Mouse (Mus musculus) intestine, embryonic 16.5 days (tissue): Measurements from ENCODE around the gene Sun1. TPM values are rescaled to one million over a fixed set of nuclear protein-coding genes. Genes with fewer than 3 reads are reported as not detected.

Source experiments
- ATAC-seq: fragments of 200-750 bp; cut with Nextera tagmentation; 2 replicates; pipeline ENCODE4 v1.8.0; 2017; ENCODE audit warnings: moderate TSS enrichment, moderate library complexity
- H3K27ac ChIP-seq: fragments of 300-500 bp; sonication (generic); 2 replicates; pipeline ENCODE4 v1.5.1; 2014; ENCODE audit warnings: mild to moderate bottlenecking, low read length
- H3K27me3 ChIP-seq: fragments of 300-500 bp; sonication (generic); replicated peaks from 2 replicates; pipeline ENCODE4 v1.6.1; 2014; ENCODE audit warnings: low read length, control low read depth, mixed read lengths; ENCODE audit not compliant: control insufficient read depth, insufficient read depth
- H3K36me3 ChIP-seq: fragments of 300-500 bp; sonication (generic); 2 replicates; pipeline ENCODE4 v1.6.1; 2014; ENCODE audit warnings: low read length, control low read depth; ENCODE audit not compliant: control insufficient read depth, insufficient read depth
- H3K4me1 ChIP-seq: fragments of 300-500 bp; sonication (generic); 2 replicates; pipeline ENCODE4 v1.6.1; 2014; ENCODE audit warnings: low read length, control low read depth, mixed read lengths; ENCODE audit not compliant: control insufficient read depth, insufficient read depth
- H3K4me2 ChIP-seq: fragments of 300-500 bp; sonication (generic); 2 replicates; pipeline ENCODE4 v1.6.1; 2014; ENCODE audit warnings: low read depth, low read length, control low read depth
- H3K4me3 ChIP-seq: fragments of 300-500 bp; sonication (generic); 2 replicates; pipeline ENCODE4 v1.5.1; 2014; ENCODE audit warnings: mild to moderate bottlenecking, low read length
- H3K9ac ChIP-seq: fragments of 300-500 bp; sonication (generic); 2 replicates; pipeline ENCODE4 v1.6.1; 2014; ENCODE audit warnings: low read depth, low read length
- H3K9me3 ChIP-seq: fragments of 300-500 bp; sonication (generic); 2 replicates; pipeline ENCODE4 v1.6.1; 2016; ENCODE audit warnings: low read length, control low read depth; ENCODE audit not compliant: control insufficient read depth
- whole genome bisulfite sequencing: fragments of 180-500 bp; shearing (Covaris S2); extraction: QIAGEN DNeasy Blood & Tissue Kit; methylation state at CpG from one replicate; pipeline ENCODE4 v1.1.7; 2014; 5-methylcytosine and 5-hydroxymethylcytosine counted together
- polyA plus RNA-seq: library from polyadenylated mRNA; unstranded; fragments of >200 nt; fragmentation: Nextera tagmentation; extraction: Ambion mirVana; gene quantifications from 2 replicates; pipeline ENCODE4 v1.2.1, GENCODE M21; 2015

Sun1 gene
- polyA plus RNA-seq, 1 experiment from 2014 or later: 38.8 TPM

GRCm38 (mm10) chr5:139202127-139202526, 1.7 kb downstream of the Sun1 start:
- Histone ChIP-seq H3K27ac (no peak overlapping the region), H3K4me1 (peaks cover 28% of the 10 kb centered on the region), H3K27me3 (no peaks in the 10 kb centered on the region), H3K9ac (peak overlapping the region; percentile 84), H3K36me3 (no peaks in the 10 kb centered on the region), H3K9me3 (no peaks in the 10 kb centered on the region), H3K4me3 (peak overlapping the region; percentile 88), H3K4me2 (peak overlapping the region; percentile 70)
- 69% methylated on average over 11 of the region's 11 CpGs for WGBS
- ATAC-seq: no peak

DNA sequence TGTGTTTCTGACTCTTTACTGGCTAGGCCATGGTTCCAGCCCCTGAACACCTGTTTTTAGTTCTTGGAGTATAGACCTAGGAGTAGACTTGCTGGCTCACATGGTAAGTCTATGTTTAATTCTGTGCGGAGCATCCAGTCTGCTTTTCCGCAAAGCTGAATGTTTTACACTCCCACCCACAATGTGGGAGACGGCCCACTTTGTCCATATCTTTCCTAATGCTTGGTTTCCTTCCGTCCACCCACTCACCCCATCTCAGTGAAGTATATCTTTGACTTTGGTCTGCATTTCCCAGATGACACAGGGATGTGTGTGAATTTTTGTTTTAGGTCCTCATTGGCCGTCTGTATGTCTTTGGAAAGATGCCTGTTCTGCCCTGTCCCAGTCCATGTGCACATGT, 2.9 kb downstream of the Sun1 start:
- Histone ChIP-seq H3K4me3 (no peak overlapping the region), H3K4me1 (peaks cover 31% of the 10 kb centered on the region), H3K9ac (no peak overlapping the region), H3K27ac (no peak overlapping the region), H3K4me2 (no peak overlapping the region), H3K27me3 (no peaks in the 10 kb centered on the region), H3K36me3 (no peaks in the 10 kb centered on the region; the same call in 1 of the 2 replicates), H3K9me3 (no peaks in the 10 kb centered on the region)
- 92% methylated on average over 5 of the region's 5 CpGs for WGBS
- ATAC-seq: no peak

DNA sequence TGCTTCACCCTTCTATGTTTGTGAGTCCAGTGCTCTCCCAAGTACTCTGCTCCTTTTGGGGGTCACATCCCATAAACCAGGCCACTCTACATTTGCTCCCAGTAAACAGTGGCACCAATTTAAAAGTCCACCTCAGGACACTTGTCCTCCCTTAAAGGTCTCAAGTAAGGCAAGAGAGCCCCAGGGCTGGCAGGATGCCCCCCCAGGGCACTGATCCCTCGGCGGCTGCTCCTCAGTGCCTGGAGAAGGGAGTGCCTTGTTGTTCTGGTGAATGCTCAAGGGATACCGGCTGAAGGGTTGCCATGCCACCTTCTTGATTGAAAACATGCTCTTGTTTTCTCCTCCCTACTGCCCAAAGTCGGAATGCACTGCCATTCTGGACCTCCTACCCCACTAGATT, 5.6 kb downstream of the Sun1 start:
- Histone ChIP-seq H3K4me2 (no peak overlapping the region), H3K27me3 (no peaks in the 10 kb centered on the region), H3K4me1 (peaks cover 35% of the 10 kb centered on the region), H3K9me3 (no peaks in the 10 kb centered on the region), H3K27ac (no peak overlapping the region), H3K4me3 (no peak overlapping the region), H3K9ac (no peak overlapping the region), H3K36me3 (no peaks in the 10 kb centered on the region; the same call in 1 of the 2 replicates)
- no peak for ATAC-seq
- WGBS: 67% methylated on average over 4 of the region's 4 CpGs

GRCm38 (mm10) chr5:139206525-139206924, 6.1 kb downstream of the Sun1 start:
- Histone ChIP-seq H3K4me3 (no peak overlapping the region), H3K4me1 (peaks cover 31% of the 10 kb centered on the region), H3K4me2 (no peak overlapping the region), H3K27me3 (no peaks in the 10 kb centered on the region), H3K9me3 (no peaks in the 10 kb centered on the region), H3K36me3 (no peaks in the 10 kb centered on the region; the same call in 1 of the 2 replicates), H3K27ac (no peak overlapping the region), H3K9ac (no peak overlapping the region)
- no peak for ATAC-seq
- WGBS: 62% methylated on average over 7 of the region's 7 CpGs

- Histone ChIP-seq H3K9ac (no peak overlapping the region), H3K4me1 (peaks cover 27% of the 10 kb centered on the region; the same call in 1 of the 2 replicates), H3K27ac (no peak overlapping the region), H3K27me3 (no peaks in the 10 kb centered on the region), H3K9me3 (no peaks in the 10 kb centered on the region), H3K4me3 (no peak overlapping the region), H3K36me3 (peaks cover 2% of the 10 kb centered on the region; the same call in 1 of the 2 replicates), H3K4me2 (no peak overlapping the region)
- ATAC-seq: no peak
These were observed 7.7 kb downstream of the Sun1 start for GRCm38 (mm10) chr5:139208183-139208582.

DNA sequence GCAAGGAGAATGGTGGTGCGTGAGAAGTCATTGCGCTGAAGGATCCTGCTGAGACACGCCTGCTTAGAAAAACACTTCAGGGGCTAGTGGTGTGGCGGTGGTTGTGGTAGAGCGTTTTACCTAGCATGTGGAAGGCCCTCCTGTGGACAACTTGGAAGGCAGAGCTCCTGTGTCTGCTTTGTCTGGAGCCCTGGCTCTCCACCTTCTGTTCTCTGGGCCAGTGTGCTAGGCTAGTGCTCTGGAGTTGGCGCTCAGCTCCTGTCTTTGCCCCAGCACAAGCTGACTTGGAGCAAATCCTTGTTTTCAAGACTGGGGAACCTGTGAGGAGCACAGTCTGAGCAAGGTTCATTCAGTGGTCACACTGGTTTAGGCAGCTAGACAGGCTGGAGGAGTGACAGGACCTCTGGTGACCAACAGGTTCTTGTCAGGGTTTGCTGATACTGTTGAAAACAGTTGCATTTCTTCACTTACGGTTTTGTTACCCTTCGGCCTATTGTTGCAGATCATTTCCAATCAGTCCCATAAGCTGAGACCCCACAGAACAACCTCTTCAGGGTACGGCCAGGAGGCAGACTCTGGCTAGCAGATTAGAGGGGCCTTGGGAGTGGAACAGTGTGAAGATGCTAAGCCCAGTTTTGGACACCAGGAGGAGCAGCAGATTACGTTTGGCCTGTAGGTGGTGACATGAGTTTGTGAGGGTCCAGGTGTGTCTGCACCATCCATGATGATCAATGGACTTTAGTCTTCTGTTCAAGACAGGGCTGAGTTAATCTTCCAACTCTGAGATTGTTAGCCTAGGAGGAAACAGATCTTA, 8.6 kb downstream of the Sun1 start:
- no peaks in the 10 kb centered on the region for H3K9me3 ChIP-seq
- H3K9ac ChIP-seq: no peak overlapping the region
- WGBS: 83% methylated on average over 10 of the region's 10 CpGs
- H3K4me2 ChIP-seq: no peak overlapping the region
- no peaks in the 10 kb centered on the region for H3K27me3 ChIP-seq
- no peak overlapping the region for H3K4me3 ChIP-seq
- peaks cover 23% of the 10 kb centered on the region; the same call in 1 of the 2 replicates for H3K4me1 ChIP-seq
- H3K36me3 ChIP-seq: peaks cover 2% of the 10 kb centered on the region; the same call in 1 of the 2 replicates
- H3K27ac ChIP-seq: peak overlapping the region; percentile 21; the same call in 1 of the 2 replicates
- peak; percentile 73 for ATAC-seq

GRCm38 (mm10) chr5:139209685-139210026, 9.2 kb downstream of the Sun1 start:
- 86% methylated on average over 7 of the region's 7 CpGs for WGBS
- Histone ChIP-seq H3K27ac (peak overlapping the region; percentile 21; the same call in 1 of the 2 replicates), H3K36me3 (peaks cover 2% of the 10 kb centered on the region; the same call in 1 of the 2 replicates), H3K27me3 (no peaks in the 10 kb centered on the region), H3K4me3 (no peak overlapping the region), H3K9ac (no peak overlapping the region), H3K9me3 (no peaks in the 10 kb centered on the region), H3K4me2 (no peak overlapping the region), H3K4me1 (peaks cover 19% of the 10 kb centered on the region; the same call in 1 of the 2 replicates)
- ATAC-seq: peak; percentile 56

DNA sequence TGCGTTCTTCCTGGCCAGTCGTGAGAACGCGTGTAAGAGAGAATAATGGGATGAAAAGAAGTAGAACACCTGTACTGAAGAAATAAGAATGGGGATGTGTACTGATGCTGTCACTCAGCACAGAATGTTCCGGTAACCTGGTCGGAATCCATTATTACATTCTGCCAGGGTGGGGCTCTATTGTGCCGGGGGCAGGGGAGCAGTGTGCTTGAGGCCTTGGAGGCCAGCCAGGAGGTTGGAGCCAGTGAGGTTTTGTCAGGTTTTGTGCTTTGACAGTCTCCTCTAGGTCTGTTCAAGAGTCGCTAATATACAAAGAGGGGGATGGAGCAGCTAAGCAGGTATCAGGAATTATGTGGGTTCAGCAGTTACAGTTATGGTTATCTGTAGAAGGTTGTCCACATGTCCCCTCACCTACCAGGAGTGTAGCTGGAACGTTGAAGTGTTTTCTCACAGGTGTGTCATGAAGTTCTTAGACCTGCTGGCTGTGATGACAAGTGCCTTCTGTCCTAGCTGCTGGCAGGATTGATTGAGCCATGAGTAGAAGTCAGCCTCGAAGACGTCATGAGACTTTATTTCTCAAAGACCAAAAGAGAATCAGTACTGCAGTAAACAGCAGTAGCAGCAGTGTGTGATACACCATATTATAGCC, 11.4 kb downstream of the Sun1 start:
- Histone ChIP-seq H3K4me3 (peak overlapping the region; percentile 9; the same call in 1 of the 2 replicates), H3K36me3 (peaks cover 4% of the 10 kb centered on the region; the same call in 1 of the 2 replicates)

DNA sequence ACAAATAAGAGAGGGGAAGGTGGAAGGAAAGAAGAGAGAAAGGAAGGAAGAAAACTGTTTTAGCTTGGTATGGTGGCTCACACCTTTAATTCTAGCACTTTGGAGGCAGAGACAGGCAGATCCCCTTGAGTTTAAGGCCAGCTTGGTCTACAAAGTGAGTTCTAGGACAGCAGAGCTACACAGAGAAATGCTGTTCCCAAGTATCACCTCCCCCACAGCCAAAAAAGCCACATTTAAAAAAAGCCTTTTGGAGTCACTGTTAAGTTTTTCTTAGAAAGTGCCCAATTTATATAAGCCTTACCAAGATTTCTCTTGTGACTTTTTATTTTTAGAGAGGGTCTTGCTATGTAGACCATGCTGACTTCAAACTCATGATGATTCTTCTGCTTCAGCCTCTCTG, 13.9 kb downstream of the Sun1 start:
- H3K9me3 ChIP-seq: no peaks in the 10 kb centered on the region
- H3K4me2 ChIP-seq: no peak overlapping the region
- no peak for ATAC-seq
- no peak overlapping the region for H3K4me3 ChIP-seq
- H3K27ac ChIP-seq: no peak overlapping the region
- H3K36me3 ChIP-seq: 0 out of 2 replicates have a peak, but pooled peaks cover 4% of the 10 kb centered on the region
- peaks cover 5% of the 10 kb centered on the region; the same call in 1 of the 2 replicates for H3K4me1 ChIP-seq
- H3K9ac ChIP-seq: no peak overlapping the region
- H3K27me3 ChIP-seq: no peaks in the 10 kb centered on the region

More for the DNA sequence above, 11.4 kb downstream of the Sun1 start:
- Histone ChIP-seq H3K27ac (no peak overlapping the region), H3K4me1 (peaks cover 14% of the 10 kb centered on the region; the same call in 1 of the 2 replicates), H3K4me2 (no peak overlapping the region), H3K9me3 (no peaks in the 10 kb centered on the region), H3K27me3 (no peaks in the 10 kb centered on the region), H3K9ac (no peak overlapping the region)
- ATAC-seq: no peak
- 82% methylated on average over 11 of the region's 11 CpGs for WGBS
